Mouse (Mus musculus) liver (tissue): Measurements from ENCODE around the gene Ceacam19.
A peak's percentile ranks its signal among the peaks of the same experiment; 100 is the strongest.

Experiments used
- DNase-seq: peaks from one replicate; pipeline ENCODE4 v3.0.0-alpha.2; 2020; ENCODE audit warnings: mixed read lengths

The Ceacam19 gene

DNA sequence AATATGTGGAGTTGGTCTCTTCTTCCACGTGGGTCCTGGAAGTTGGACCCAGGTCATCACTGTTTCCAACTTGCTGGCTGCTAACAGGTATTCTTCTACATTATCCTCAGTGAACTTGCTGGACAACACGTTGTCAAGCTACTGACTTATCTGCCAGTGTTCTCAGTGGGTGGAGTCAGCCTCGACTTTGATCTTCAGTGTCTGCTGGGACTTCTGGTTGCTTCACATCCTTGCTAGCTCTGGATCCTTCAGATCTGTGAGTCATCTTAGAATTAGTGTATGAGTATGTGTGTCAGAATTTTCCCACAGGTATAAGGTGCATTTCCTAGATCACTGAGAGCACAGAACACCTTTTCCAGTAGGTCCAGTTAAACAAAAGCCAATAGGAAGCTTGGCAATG lies 50.9 kb downstream of the Ceacam19 start:
- no peak for DNase-seq

DNA sequence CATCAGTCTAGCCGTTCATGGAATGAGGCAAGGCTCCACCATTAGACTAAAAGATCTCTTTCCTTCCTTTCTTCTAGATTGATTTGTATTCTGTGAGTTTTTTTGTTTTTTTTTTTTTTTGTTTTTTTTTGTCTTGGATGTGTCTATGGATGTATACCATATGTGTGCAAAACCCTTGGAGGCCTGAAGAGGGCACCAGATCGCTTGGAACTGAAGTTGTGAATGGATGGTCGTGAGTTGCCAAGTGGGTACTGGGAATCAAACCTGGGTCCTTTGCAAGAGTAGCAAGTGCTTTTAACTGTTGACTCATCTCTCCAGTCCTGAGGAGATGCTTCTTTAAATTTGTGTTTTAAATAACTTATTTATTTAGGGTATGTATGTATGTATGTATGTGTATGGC lies 53.7 kb downstream of the Ceacam19 start:
- DNase-seq, result no peak

GRCm38 (mm10) chr7:19831837-19832236 lies 55.9 kb downstream of the Ceacam19 start:
- DNase-seq, result no peak

- DNase-seq, result peak; percentile 58
Observed at GRCm38 (mm10) chr7:19830682-19831156, 57.0 kb downstream of the Ceacam19 start.

- no peak for DNase-seq
Observed at GRCm38 (mm10) chr7:19829694-19830093, 58.1 kb downstream of the Ceacam19 start.

DNA sequence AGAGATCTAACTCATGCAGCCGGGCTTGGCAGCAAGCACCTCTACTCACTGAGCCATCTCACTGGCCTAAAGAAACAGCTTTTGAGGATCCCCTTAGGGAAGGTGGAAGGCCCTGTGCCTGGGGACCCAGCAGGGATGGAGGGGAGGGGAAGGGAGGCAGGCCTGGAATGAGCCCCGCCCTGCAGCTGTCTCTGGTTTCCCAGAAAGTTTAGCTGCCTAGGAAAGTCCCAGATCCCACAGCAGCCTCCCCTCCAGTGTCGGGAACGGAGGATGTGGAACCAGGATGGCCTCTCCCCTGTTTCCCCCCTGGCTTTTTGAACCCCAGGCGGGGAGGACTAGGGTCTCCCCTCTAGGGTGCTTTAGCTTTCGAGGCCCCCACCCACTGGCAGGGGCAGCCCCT lies 61.0 kb downstream of the Ceacam19 start:
- no peak for DNase-seq
